Mouse (Mus musculus) right cerebral cortex, adult 18-20 months (tissue): ENCODE measurements around the gene Kcnj5.

ENCODE experiments used
- DNase-seq: peaks from one replicate; pipeline ENCODE4 v3.0.0; 2022; ENCODE audit warnings: mixed read lengths

Kcnj5 gene

DNA sequence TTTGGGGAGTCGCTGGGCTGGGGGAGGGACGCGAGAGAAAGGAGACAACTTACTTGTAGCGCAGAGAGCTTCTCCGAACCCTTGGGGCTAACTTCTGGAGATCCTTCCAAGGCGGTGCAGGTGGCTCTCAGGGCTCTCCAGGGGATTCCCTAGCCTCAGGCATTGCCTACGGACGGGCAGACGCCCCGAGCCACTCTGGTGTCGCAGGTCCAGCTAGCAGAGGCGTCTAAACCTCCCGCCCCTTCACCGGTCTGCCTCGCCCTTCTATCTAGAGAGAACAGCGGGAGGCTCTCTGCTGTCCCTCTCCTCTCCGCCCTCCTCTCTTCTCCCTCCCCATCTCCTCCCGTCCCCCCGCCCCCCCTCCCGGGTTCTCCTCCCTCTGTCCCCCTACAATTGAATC lies at the start of gene Kcnj5:
TSS of gene Kcnj5 (minus strand) at position 300 of the 400 bp plus-strand sequence.
- DNase-seq: no peak

DNA sequence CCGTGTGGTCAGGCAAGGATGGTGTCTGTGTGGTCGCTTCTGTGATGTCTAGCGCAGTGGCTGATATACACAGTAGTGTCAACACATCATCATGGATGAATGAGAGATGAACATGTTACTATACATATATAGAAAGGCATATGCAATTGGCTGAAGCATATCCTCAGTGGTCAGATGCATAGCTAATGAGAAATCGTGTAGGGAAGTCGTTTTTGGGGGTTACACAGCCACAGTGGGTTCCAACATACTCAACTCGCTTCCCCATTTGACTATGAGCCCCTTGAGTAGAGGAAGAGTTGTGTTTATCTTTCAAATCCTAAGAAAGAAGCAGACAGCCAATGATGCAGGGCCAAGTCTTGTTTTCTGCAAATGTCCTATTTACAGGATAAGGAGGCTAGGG lies 48.6 kb upstream of the Kcnj5 start:
- DNase-seq: no peak

DNA sequence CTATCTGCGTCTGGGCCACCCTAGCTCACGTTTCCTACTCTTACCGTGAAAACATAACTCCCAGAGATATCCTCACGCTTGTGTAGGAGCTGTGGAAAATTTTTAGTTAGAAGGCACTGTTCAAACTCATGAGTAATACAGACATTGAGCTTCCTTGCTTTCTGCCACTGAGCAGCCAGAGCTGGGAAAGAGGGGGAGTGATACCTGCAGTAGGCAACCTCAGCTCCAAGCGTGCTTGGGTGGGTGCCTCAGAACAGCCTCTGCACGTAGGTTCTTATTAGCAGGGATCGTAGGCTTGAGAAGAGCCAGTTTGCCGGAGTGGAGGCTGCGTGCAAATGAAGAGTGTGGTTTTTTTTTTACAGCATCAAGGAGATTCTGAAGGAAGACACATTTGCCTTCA lies 47.6 kb upstream of the Kcnj5 start:
- DNase-seq: peak; percentile 76

DNA sequence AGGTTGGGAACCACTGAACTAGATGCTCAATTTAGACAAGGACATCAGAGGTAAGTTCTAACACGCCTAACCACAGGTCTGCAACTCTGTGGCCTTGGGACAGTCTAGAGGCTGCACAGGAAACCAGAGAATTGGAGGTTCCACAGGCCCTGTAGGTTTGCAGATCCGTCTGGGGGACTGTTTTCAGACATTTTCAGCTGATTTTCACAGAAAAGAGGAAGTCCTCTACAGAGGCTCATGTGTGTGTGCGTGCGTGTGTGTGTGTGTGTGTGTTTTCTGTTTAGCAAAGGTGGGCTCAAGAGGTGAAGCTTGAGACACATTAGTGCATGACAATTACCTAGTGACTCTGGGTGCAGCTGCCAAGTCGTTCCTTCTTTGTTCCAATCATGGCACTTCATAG lies 46.9 kb upstream of the Kcnj5 start:
- DNase-seq: no peak

DNA sequence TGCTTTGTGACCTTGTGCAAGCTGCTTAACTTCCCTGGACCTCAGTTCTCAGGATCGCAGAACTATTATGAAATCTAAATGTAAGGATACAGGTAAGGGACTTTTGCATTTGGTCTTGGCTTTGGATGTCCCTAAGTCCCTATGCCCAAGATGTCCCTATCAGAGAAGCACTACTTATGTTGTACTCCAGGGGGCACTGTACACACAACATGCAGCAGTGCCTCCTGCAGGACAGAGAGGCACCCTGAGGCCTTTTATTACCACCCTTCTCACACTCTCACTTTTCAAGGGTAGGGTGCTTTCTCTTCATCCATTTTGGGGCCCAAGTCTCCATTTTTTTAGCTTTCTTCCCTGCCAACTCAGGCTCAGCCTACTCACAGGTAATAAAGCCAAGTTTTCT lies 44.0 kb upstream of the Kcnj5 start:
- no peak for DNase-seq

DNA sequence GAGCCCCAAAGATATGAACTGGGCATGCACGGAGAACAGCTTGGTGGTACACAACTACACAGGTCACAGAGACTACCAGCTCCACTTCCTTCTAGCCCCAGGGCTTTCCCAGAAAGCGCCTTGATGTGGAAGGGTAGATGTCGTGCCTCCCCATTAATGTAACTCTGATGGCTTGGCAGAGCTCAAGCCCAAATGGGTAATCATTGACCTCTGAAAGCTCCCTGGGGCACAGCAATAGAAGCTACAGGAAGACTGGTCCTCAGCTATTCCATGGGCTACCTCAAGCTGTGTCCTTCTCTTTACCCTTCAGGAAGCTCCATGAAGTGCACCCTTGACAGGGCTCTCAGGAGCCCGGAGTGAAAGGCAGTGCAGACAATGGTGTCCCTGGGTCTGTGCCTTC lies 40.8 kb upstream of the Kcnj5 start:
- no peak for DNase-seq

DNA sequence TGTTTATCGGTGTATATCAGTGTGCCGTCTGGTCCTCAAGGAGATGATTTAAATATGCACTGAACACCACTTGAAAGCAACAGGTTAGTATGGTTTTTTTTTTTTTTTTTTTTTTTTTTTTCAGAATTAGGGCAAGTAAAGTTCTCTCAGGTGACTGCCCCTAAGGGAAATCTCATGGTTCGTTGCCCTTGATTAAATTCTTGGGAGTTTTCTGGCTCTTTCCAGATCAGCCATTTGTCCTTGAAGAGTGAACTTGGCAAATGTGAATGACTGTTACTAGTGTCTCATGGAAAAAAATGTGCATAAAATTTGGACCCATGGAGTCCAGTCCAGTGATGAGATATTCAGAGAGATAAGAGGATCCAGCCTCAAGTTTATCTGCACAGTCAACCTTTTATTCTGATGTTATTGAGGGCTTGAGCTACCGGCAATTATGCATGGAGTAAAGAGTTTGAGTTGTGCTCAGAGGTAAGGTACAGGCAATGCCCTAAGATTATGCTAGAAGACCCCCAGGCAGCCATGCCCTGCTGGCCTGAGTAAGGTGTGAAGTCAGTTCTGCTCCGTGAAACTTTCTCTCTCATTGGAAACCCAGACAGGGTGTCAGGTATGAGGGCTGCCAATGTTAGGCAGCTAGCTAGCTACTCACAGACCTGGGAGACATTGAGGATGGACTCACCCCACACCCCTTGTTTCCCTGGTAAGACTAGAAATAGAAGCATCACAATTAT lies 32.9 kb upstream of the Kcnj5 start:
- DNase-seq: no peak

DNA sequence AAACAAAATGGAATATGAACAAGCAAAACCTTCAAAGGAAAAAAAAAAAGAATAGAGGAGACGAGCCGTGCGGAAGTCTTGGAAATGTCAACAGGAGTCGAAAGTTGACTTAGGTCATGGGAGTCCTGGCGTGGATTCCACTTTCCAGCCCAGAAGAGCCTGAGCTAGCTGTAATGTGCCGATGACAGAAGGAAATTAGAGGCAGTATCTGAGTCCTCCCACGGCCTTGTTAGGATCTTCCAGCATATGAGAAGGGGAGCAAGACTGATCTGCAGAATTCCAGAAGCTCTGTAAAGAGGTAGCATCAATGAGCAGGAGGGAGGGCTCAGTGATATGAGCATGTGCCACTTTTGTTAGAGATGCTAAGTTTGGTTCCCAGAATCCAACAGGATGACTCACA lies 31.9 kb upstream of the Kcnj5 start:
- DNase-seq: no peak

DNA sequence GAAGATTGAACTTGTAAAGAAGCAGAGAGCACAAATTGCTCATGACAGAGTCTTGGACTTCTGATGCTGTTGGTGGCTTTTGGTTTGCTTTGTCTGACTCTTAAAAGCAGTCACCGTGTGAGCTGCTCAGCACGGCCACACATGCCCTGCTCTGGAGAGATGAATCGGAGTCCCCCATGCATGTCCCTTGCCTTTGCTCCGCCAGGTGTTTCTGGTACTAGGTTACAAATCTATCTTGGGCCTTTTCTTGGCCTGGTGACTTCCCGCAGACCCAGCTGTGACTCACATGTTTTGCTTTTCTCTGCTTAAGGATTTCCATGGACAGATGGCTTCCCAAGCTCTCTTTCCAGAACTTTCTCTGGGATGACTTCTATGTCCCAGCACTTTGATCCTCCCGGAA lies 29.5 kb upstream of the Kcnj5 start:
- DNase-seq: no peak

DNA sequence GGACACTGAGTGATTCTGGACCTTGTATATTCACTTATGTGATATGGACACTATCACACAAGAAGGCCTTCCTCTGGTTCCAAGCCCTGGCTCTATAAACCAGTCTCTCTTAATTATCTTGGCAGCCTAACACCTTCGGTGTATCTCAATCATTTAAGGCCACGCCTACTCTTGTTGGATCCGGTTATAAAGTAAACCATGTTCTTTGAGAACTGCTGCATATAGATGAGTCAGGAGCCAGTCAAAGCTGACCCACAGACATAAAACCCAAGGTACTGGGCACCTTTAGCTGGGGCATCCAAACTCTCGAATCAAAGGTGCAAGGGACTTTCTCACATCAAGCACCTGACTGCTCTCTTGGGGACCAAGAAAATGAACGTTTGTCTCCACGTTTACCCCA lies 28.1 kb upstream of the Kcnj5 start, which contains the start of gene Kcnj1:
TSS of gene Kcnj1 (plus strand) at position 292 of the 400 bp plus-strand sequence.
- DNase-seq: no peak

DNA sequence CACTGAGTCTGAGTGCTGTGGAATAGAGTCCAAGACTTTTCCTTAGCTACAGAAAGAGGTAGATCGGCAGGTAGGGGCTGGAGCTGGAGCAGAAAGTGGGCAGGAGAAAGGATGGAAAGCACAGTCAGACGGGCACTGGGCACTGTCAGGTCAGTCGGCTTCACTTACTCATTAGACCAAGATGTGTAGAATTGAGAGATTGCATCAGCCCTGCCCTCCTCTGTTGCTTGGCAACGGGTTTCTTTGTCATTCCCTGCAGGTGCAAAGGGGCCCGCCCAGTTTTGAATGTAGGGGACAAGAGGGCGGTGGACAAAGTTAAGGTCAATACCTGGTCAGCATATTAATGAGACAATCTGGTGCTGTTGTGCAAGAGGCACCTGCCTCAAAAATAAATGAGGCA lies 25.2 kb upstream of the Kcnj5 start:
- no peak for DNase-seq

DNA sequence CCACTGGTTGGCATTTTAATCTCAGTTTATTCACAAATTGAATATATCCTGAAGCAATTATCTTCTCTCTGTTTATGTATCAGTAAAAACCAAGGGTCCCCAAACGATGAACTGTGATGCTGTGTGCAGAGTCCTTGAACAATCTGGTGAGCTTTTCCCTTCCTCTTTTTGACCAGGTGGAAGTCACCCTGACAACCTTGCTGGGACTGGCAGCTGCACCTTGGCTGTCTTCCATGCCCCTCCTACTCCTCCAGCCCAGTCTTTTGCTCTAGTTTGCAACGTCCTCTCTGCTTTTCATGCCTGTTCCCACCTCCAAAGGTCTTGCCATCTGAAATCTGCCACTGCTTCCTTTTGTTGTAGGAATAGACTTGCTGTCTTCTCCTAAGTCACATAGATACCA lies 24.7 kb upstream of the Kcnj5 start:
- DNase-seq: no peak

DNA sequence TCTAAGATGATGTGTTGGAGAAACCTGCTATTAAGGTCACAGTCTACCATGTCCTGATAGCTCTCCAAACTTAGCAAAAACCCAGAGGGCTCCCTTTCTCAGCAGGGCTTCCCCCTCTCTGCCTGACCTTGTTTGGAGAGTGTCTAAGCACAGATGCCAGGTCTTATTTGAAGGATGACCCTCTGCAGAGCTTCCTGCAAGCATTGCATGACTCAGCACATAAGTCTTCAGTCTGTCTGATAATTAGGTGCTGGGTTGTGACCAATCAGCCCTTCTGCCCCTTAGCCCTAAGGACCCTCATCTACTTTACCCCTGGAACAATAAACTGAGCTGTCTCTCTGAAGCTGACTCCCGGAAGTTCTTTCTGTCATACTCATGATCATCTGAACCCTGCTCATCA lies 16.6 kb upstream of the Kcnj5 start:
- DNase-seq: no peak

DNA sequence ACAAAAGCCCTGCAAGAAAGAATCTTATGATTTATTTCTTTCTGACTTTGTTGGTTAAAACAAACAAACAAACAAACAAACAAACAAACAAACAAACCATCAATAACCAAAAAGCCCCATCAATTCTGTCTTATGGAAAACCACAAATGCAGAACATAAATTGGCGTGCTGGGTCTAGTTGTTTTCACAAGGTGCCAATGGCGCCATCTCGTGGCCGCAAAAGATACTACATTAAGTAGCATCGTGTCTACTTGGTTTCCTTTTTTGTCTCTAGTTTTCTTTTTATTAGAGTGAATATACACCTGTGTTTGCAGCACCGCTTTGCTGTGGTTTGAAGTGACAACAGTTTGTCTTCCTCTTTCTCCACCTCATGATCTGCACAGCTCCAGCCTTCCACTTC lies 6.2 kb upstream of the Kcnj5 start:
- DNase-seq: peak; percentile 71

DNA sequence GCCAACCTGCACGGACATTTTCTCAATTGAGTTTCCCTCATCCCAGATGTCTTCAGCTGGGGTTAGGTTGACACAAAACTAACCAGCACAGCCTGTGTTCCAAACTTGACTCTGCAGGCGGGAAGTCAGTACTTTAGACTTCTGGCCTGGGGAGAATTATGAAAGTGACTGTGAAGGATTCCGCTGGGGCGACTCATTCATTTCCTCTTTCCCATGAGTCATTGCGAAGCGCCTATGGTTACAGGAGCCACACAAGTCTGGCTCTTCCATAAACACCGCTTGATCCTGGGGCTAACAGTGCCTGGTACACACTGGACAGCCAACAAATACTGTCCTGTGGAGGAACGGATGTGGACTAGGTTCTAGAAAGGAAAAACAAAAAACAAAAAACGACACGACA lies 5.2 kb upstream of the Kcnj5 start:
- no peak for DNase-seq

DNA sequence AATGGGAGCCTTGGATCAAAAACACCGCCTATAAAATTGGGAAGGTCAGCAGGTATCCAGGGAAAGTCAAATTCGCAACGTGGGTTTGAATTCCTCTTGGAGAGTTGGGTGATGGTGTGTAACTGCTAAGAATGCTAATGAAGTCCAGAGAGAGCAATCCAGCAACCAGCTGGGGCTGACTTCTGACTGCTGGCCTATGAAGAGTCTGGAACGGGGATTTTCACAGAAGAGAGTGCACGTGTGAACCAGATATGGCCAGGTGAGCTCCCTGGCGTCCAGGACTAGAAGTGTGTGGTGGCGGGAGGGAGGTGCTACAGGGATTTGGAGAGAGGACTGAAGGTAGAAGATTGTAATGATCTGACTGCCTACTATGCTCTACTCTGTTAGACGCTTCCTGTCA lies 3.9 kb upstream of the Kcnj5 start:
- DNase-seq: no peak

DNA sequence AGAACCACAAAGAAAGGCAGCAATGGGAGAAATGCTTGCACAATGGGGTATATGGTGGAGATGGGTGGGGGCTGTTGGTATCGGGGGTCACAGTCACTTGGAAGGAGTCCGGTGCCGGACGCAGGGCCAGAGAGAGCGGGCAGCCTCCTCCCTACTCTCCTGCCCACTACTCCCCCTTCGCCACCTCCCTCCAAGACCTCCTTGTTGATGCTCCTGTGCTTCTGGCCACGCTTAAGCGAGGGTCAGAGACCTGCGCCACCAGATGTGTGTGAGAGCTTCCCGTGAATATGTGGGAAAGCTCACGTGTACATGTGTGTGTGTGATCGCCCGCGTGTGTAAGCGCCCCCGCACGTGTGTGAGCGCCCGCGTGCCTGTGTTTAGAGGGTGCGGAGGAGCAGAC lies 339 bp upstream of the Kcnj5 start:
- DNase-seq: peak; percentile 19

DNA sequence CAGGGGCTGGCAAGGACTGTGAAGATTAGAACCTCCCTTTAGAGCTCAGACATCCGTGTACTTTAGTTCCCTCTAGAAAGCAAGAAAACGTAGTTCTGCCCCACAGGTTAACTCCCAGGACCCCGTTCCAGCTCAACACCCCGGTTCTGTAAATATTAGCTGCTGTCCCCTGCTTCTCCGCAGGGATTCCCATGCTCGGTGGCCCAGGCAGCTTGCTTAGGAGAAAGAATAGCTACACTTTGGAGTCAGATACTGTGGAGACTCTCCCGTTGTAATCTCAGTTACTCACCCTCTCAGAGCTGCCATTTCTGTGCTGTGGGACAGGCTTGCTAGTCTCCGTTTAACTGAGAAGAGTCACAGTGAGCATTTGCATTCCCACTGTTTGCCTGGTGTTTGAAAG lies 1.2 kb downstream of the Kcnj5 start:
- no peak for DNase-seq

DNA sequence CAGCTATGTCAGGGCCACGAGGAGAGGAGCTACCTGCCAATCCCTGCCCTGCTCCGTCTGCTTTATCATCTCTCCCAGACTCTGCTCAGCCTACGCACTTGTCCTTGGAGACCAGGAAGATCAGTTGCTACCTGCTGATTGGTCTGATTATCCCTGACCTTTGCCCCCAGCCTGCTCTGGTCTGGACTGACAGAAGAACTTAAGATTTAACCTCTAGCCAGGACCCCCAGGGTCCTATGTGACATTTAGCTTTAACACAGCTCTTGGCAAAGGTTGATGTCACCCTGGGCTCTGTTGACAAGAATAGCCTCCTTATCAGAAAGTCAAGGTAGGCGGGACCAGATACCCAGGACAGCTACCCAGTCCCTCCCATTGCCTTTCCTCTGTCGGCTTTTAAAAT lies 3.3 kb downstream of the Kcnj5 start:
- DNase-seq: no peak

DNA sequence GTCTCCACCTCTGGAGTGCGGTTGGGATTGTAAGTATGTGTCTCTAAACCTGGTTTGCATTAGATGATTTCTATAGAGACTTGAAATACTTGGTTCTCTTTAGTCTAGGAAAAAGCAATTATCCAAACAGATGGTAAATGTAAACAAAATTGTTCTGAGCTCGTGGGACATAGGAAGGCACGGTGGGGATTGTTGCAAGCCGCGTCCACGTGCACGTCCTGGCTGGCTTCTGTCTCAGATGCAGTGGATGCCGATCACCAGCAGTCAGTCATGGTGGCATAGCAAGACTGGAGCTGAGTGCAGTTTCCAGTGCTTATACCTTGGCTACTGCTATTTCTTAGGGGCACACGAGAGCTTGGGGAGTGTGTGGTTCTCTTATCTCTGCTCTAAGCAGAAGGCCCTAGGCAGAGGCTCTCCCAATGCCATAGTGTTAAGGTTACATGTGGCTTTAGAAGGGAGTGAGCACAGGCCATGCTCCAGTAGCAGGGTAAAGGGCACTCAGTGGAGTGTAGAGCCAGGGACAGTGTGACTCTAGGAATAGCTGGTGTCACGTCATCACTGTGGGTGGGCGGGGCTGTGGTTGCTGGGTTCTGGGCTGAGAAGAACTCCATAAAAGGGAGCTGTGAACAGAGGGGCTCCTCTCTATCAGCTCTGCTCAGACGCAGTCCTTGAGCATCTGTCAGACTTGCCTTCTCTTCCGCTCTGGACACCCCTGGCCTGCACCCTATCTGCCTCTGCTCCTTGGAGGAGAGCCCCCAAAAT lies 8.6 kb downstream of the Kcnj5 start:
- no peak for DNase-seq

DNA sequence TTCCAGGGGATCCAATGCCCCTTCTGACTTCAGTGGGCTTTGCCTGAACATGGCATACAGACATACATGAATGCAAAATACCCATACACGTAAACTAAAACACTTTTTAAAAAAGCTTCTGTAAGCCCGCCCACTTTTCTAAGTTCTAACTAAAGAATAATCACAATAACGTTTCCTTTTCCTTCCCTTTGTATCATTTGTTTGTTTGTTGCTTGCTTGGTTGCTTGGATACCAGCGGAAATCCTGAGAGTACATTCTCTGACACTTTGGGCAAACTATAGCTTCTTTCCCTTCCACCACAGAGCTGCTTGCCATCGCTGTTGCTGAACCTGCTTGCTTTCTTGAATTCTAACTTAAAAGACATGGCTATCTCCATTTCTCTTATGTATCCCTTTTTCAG lies 13.0 kb downstream of the Kcnj5 start:
- DNase-seq: no peak

DNA sequence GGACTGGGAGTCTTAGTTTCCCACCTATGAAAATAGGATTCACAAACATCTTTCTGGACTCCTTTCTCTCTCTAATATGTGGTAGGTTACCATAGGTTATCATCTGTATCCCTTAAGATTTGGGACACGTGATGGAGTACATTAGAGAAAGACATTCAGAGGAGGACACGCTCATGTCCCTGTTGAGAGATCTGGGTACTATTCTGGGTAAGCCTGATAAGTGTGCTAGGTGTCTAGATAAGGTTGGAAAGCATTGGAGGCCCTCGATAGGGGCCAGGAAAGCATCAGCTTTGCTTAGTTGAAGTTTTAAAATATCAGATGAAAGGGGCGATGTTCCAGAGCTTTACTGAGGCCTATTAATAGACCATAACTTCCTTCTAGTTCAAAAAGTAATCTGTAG lies 15.4 kb downstream of the Kcnj5 start:
- no peak for DNase-seq

DNA sequence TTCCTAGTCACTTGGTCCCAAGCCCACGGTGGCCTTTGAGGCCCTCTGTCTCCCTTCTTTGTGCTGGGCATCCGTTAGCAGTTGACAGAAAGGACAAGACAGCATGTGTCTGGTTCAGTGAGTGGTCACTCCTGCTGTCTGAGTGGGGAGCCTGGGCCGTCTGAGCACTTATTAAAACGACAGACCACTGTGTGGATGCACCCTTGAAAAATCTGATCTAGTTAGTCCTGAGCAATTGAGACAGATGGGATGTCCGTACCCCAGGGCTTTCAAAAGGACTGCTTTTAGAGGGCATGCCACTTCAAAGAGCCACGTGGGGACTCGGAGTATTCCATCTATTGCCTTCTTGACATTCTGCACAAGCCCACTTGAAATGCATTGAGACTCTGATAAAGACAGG lies 20.5 kb downstream of the Kcnj5 start:
- no peak for DNase-seq

DNA sequence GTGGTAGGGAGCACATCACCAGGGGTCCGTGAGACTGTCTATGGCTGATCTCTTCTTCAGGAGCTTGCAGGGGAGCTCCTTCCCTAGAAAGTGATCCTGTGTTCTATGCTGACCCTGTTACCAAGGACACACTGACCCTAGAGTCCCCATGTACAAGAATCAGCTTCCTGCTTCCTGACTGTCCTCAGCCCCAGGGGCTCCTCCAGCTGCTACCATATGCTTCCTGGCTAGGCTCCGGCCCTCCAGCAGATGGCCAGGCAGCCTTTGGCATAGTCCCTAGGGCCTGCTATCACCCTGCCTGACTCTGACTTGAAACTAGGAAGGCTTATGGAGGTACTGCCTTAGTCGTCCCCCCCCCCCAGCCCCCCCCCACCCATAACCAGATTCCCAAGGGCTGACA lies 24.0 kb downstream of the Kcnj5 start:
- no peak for DNase-seq

DNA sequence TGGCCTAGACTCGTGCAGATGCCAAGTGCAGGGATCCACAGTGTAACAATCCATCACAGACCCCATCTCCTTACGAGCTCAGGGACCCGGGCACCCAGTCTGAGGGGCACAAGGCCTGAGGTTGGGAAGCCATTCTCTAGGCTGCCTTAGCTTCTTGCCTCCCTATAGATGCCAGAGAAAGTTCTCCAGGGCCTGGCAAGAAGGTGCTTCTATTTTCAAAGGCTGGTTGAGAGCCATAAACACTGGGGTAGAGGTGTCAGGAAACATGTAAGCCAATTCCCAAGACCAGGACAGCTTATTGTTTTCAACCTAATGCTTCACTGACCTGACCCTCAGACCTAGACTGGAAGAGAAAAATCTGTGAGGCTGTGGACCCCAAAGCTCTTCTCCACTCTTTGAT lies 28.2 kb downstream of the Kcnj5 start:
- no peak for DNase-seq
